Mouse (Mus musculus): ENCODE data around the gene Gpr39.

GRCm38 (mm10) chr1:125665127-125665637, 11.6 kb upstream of the Gpr39 start:
- TF ChIP-seq CTCF (IDR thresholded peaks at IDR 0.05; ENCODE audit: low read depth, low read length) (no peak), POLR2A (IDR thresholded peaks at IDR 0.05; ENCODE audit: borderline replicate concordance, low read depth, low read length) (no peak)

All from bone marrow macrophage, adult 2 months (primary cell).